Mouse (Mus musculus) granulocyte monocyte progenitor cell, adult 5-6 weeks (primary cell): ENCODE measurements around the gene BC028528. TPM values are rescaled to one million over a fixed set of nuclear protein-coding genes. Genes with fewer than 3 reads are reported as not detected.

Source experiments
- total RNA-seq, 2 experiments: library from RNA; stranded (forward) in 1 of 2; stranded (reverse) in 1 of 2; fragments of 200-712, 200-1000 nt in 1 of 2; fragments of >200 nt in 1 of 2; fragmentation: Nextera tagmentation in 1 of 2; gene quantifications; 2 replicates each; pipeline ENCODE4 v1.2.3; 2014 to 2017

The BC028528 gene
- total RNA-seq, 2 experiments from 2014 or later: 51.1 to 65.2 TPM

Other genes with a start within 250 kb of the BC028528 start
- 88.5 and 94.4 TPM in 2 replicates for gene Mcl1, start 233.2 kb downstream of the BC028528 start, total RNA-seq (2014; fragmentation: Nextera tagmentation)
- gene Mcl1, start 233.2 kb downstream of the BC028528 start, total RNA-seq (2017): 123 and 124 TPM in 2 replicates
- gene Adamtsl4, start 204.1 kb downstream of the BC028528 start, total RNA-seq (2014; fragmentation: Nextera tagmentation): 0.23 and 1.4 TPM in 2 replicates
- gene Adamtsl4, start 204.1 kb downstream of the BC028528 start, total RNA-seq (2017): 0.17 TPM in 1 of 2 replicates, not detected in the other
- gene Ecm1, start 152.4 kb downstream of the BC028528 start, total RNA-seq (2014; fragmentation: Nextera tagmentation): 5.6 and 10.4 TPM in 2 replicates
- 0.30 TPM in 1 of 2 replicates, not detected in the other for gene Ecm1, start 152.4 kb downstream of the BC028528 start, total RNA-seq (2017)
- 63.0 and 69.1 TPM in 2 replicates for gene Tars2, start 131.8 kb downstream of the BC028528 start, total RNA-seq (2014; fragmentation: Nextera tagmentation)
- gene Tars2, start 131.8 kb downstream of the BC028528 start, total RNA-seq (2017): 47.6 and 53.2 TPM in 2 replicates
- 56.0 and 56.8 TPM in 2 replicates for gene Rprd2, start 73.1 kb downstream of the BC028528 start, total RNA-seq (2014; fragmentation: Nextera tagmentation)
- 17.5 and 23.8 TPM in 2 replicates for gene Rprd2, start 73.1 kb downstream of the BC028528 start, total RNA-seq (2017)
- 49.6 and 60.8 TPM in 2 replicates for gene Prpf3, start 36.1 kb downstream of the BC028528 start, total RNA-seq (2014; fragmentation: Nextera tagmentation)
- 35.9 and 45.7 TPM in 2 replicates for gene Prpf3, start 36.1 kb downstream of the BC028528 start, total RNA-seq (2017)
- gene Mrps21, start 20.5 kb downstream of the BC028528 start, total RNA-seq (2014; fragmentation: Nextera tagmentation): 186 and 187 TPM in 2 replicates
- 342 and 431 TPM in 2 replicates for gene Mrps21, start 20.5 kb downstream of the BC028528 start, total RNA-seq (2017)
- gene Ciart, start 9.8 kb downstream of the BC028528 start, total RNA-seq (2014; fragmentation: Nextera tagmentation): 2.6 and 4.6 TPM in 2 replicates
- 0.90 and 4.0 TPM in 2 replicates for gene Ciart, start 9.8 kb downstream of the BC028528 start, total RNA-seq (2017)
- 67.0 and 69.0 TPM in 2 replicates for gene Aph1a, start 2.0 kb upstream of the BC028528 start, total RNA-seq (2014; fragmentation: Nextera tagmentation)
- 31.8 and 42.8 TPM in 2 replicates for gene Aph1a, start 2.0 kb upstream of the BC028528 start, total RNA-seq (2017)
- not detected in 2 replicates for gene Car14, start 12.7 kb upstream of the BC028528 start, total RNA-seq (2014; fragmentation: Nextera tagmentation)
- not detected in 2 replicates for gene Car14, start 12.7 kb upstream of the BC028528 start, total RNA-seq (2017)
- 159 and 191 TPM in 2 replicates for gene Anp32e, start 37.2 kb upstream of the BC028528 start, total RNA-seq (2014; fragmentation: Nextera tagmentation)
- gene Anp32e, start 37.2 kb upstream of the BC028528 start, total RNA-seq (2017): 445 and 523 TPM in 2 replicates
- 45.7 and 59.7 TPM in 2 replicates for gene Plekho1, start 104.0 kb upstream of the BC028528 start, total RNA-seq (2014; fragmentation: Nextera tagmentation)
- 30.2 and 31.3 TPM in 2 replicates for gene Plekho1, start 104.0 kb upstream of the BC028528 start, total RNA-seq (2017)
- gene Vps45, start 166.5 kb upstream of the BC028528 start, total RNA-seq (2014; fragmentation: Nextera tagmentation): 16.8 and 56.2 TPM in 2 replicates
- gene Vps45, start 166.5 kb upstream of the BC028528 start, total RNA-seq (2017): 13.1 and 13.6 TPM in 2 replicates
- gene Otud7b, start 212.5 kb upstream of the BC028528 start, total RNA-seq (2014; fragmentation: Nextera tagmentation): 3.4 and 6.1 TPM in 2 replicates
- 8.8 and 12.5 TPM in 2 replicates for gene Otud7b, start 212.5 kb upstream of the BC028528 start, total RNA-seq (2017)